Mouse (Mus musculus) kidney, postnatal 36 days (tissue): ENCODE measurements around the gene Tmem102.

ENCODE experiments used
- DNase-seq, 2 experiments: peaks; one replicate each; pipeline ENCODE4 v3.0.0; 2021 to 2022; ENCODE audit warnings: mixed read lengths in 2 of 2

Gene Tmem102

DNA sequence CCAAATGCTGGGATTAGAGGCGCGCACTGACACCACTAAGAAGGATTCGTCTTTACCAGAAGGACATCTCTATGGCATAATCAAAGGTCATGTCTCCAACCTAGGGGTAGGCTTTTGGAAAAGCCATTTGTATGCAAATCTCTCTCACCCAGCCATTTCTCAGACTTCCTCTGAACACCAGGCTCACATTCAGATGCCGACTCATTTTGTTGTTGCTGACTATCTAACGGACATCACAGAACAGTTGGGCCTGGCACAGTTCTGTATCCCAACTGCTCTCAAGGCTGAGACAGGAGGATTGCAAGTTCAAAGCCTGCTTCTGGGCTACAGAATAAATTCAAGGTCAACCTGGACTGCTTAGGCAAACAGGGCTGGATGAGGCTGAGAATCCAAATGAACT lies 18.1 kb downstream of the Tmem102 start:
- no peak for DNase-seq

DNA sequence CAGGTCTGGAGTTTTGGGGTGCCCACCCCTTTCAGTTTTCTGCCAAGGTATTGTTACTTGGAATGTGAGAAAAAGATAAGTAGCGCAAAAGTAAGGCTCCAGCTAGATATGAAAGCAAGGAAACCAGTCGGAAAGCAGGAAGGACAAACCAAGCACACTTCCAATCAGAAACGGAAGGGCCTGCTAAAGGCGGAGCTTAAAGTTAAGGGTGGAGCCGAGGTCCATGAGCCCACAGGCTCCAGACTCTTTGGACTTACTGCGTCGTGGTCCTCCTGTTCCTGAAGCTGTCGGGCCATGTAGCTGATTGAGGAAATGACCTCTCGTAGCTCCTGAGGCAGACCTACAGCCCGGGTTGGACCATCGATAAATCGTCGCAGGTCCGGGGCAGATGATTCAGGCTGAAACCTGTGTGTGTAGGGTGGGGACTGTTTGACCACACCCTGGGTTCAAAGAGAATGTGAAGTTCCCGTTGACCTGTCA lies 20.6 kb downstream of the Tmem102 start:
- peak; percentile 55 to 63 for DNase-seq

DNA sequence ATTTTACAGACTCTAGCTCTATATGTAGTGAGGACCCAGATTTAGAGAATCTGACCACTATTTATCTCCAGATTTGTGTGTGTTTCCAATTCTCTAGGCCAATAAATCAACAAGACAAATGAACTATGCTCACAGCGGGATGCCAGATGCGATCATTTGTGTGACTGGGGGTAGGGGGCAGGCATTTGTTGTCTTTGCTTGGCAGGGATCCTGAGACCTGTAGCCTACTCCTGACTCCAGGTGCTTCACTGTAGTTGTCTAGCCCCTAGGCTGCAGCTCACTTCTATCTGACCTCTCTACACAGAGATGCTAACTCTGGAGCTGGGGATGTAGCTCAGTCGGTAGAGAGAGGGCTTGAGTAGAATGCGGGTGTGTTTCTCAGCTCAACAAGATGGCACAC lies 23.6 kb downstream of the Tmem102 start:
- DNase-seq: no peak

DNA sequence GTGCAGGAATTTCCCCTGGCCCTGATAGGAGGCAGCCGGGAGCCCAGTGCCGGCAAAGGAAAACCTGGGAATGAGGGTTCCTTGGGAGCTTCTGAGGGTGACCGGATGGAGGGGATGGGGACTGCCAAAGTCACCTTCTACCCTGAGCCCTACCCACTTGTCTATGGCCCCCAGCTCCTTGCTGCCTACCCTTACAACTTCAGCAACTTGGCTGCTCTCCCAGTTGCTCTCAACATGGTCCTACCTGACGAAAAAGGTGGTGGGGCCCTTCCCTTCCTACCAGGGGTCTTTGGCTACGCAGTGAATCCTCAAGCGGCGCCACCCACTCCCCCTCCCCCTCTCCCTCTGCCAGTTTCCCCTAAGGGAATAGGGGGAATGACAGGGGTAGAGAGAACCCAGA lies 26.4 kb downstream of the Tmem102 start:
- no peak for DNase-seq

DNA sequence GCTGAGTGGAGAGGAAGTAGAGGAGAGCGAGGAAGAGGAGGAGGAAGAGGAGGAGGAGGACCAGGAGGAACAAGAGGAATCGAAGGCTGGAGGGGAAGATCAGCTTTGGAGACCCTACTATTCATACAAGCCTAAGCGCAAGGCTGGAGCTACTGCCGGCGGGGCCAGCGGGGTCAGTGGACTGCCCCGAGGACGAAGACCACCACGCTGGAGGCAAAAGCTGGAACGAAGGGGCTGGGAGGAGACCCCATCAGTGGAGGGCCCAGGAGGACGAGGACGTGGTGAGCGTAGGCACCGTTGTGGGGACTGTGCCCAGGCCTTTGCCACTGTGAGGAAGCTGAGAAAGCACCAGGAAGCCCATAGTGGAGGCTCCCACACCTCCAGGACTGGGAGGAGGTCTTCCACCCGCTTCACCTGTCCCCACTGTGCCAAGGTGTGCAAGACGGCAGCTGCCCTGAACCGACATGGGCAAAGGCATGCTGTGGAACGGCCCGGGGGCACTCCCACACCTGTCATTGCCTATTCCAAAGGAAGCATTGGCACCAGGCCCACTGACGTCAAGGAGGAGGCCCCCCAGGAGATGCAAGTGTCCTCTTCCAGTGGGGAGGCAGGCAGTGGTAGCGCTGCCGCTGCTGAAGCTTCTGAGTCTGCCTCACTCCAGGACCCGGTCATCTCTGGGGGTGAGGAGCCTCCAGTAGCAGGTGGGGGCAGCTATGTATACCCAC lies 27.0 kb downstream of the Tmem102 start:
- peak in 1 of 2 experiments; percentile 33 for DNase-seq

DNA sequence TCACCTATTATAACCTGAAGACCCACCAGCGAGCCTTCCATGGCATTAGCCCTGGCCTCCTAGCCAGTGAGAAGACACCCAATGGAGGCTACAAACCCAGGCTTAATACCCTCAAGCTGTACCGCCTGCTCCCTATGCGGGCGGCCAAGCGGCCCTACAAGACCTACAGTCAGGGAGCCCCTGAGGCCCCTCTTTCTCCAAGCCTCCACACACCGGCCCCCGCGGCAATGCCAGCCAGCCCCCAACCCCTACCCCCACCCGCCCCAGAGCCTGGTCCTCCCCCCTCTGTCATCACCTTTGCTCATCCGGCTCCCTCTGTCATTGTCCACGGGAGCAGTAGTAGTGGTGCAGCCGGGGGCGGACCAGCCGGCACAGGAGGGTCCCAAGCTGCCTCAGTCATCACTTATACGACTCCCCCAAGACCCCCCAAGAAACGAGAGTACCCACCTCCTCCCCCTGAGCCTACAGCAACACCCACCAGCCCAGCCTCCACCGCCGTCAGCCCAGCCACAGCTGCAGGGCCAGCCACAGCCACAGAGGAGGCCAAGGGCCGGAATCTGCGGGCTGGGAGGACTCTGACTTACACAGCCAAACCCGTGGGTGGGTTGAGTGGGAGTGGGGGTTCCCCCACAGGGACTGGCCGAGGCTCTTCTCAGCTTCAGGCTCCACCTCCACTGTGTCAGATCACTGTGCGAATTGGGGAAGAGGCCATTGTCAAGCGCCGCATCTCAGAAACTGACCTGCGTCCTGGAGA lies 27.7 kb downstream of the Tmem102 start:
- no peak for DNase-seq

DNA sequence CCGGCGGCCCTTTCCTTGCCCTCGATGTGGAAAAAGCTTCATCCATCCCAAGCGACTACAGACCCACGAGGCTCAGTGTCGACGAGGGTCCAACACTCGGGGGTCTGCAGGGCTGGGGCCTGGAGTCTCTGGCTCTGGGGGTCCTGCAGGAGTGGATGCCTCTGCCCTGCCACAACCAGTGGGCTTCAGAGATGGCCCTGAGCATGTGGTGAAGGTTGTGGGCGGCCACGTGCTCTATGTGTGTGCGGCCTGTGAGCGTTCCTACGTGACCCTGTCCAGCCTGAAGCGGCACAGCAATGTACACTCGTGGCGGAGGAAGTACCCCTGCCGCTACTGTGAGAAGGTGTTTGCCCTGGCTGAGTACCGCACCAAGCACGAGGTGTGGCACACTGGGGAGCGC lies 28.9 kb downstream of the Tmem102 start:
- DNase-seq: no peak

DNA sequence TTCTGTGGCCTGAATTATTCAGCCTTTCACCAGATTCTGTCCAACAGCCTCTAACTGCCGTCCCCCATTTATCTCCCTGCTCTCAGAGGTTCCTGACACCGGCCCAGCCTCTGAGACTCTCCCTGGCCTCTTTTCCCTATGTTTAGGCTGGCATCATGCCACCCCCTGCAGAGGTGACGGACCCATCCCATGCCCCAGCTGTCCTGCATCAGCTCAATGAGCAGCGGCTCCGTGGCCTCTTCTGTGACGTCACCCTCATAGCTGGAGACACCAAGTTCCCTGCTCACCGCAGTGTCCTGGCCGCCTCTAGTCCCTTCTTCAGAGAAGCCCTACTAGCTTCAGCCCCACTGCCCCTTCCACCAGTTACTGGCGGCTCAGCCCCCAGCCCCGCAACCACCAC lies 29.7 kb downstream of the Tmem102 start:
- DNase-seq: no peak

DNA sequence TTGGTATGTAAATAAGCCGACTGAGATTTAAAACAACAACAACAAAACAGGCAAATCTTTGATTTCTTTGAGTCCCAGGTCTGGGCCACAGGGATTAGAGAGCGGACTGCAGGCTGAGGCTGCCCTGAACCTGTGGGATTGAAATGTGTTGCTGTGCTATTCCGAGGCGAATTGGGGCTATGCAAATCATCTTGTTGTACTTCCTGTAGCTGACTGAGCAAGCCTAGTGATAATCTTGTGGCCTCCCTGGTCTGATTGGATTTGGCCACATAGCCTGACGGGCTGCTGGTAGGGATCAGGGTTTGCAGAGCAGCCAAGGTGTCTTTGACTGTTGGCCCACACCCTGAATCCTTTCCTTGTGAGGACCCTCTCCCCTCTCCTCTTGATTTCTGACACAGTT lies 30.5 kb downstream of the Tmem102 start:
- DNase-seq: no peak

DNA sequence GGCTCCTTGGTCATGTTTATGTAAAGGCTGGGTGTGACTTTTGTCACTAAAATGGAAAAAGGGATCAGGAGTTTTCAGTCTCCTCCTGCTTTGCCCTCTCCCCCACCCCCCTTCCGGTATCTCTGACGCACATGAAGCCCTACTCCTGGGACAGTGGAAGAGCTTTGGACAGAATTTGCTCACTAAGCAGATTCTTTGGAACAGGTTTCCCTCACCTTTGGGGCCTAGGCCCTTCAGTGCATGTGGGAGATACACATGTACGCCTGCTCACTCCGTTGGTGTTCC lies 37.9 kb downstream of the Tmem102 start:
- peak; percentile 21 to 32 for DNase-seq

DNA sequence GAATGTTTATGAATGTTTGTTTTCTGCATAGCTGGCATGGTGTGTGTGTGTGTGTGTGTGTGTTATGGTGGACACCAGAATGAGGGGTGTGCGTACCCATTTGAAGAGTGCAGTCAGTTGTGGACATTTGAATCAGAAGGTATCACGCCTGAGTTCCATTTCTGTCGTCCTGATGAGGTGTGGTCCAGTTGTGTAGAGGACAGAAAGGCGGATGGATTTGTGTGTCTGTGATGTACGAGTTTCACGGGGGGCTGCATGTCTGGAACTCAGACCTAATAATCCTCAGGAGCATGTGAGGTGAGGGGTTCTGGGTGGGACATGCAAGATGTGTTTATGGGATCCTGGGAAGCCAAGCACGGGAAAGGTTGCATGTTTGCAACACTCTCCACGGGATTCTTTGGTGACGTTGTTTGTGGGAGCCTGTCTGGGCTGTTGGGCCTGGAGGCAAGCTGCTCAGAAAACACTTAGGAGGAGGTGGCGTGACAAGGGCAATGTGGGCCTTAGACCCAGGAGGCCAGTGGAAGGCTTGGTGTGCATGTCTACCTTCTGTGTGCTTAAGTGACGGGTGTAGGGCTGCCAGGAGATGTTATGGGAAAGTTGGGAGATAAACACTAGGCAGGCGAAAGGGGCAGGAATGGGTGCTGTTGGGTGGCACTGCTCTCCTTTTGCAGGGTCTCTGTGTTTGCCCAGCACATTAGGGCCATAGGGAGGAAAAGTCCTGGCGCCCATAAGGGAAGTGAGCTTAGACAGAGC lies 38.4 kb downstream of the Tmem102 start:
- DNase-seq: no peak

DNA sequence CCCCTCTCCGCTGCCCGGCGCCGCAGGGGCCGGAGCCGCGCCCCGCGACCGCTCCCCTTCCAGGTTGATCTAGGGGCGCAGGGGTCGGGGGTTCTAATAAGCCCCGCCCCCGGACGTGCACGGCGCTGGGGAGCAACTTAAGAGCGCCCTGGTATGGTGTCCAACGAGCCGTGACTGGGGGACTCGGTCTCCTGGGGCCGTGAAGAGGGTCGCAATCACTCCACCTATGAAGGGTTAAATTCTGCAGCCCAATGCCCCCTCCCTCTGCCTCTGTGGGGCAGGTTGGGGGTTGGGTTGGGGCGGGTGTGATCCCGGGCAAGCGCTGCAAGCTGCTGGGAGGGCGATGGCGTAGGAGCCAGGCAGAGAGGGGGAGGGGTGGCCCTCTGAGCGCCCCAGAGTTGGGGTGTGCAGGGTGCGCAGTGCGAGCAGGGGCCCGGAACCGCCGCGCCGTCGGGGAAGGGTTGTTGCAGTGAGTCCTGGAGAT lies 39.3 kb downstream of the Tmem102 start:
- peak; percentile 63 to 84 for DNase-seq

DNA sequence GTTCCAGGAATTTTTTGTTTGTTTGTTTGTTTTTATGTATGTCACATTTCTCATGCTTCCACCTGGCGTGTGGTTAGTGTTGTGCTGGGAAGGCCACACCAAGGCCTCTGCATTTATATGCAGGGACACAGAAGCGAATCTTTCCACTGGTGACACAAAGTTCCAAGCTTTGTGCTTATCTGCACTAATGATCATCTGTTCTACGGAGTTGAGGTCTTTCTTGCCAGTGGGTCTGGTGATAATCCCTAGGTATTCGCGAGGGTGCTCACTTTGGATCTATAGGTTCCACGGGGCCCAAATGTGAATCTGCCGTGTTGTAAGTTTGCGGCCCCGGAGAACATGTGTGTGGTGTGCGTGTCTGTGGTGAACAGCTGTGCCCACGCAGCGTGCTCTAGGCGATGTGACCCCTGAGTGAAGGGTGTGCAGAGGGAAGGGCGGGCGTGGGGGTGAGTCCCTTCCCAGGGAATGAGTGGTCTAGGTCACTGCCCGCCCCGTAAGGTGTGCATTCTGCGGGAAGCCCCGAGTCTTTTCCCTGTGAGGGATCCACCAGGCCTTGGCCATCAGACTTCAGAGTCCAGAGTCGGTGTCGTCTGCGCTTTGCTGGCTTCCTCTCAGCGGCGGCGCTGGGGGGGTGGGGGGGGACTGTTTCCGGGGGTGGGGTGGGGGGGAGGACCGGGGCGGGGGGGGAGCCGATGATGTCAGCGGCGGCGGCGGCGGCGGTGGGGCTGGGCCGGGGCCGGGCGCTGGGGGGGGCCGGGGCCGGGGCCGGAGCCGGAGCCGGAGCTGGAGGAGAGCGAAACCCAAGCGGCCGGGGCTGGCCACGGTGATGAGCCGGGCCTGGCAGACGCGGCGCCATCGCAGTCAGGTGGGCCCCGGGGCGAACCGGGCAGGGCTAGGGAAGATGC lies 40.0 kb downstream of the Tmem102 start, which contains the start of gene Zbtb4:
Zbtb4 (plus strand) TSS at position 692 of the 905 bp plus-strand sequence.
- peak; percentile 48 to 71 for DNase-seq

DNA sequence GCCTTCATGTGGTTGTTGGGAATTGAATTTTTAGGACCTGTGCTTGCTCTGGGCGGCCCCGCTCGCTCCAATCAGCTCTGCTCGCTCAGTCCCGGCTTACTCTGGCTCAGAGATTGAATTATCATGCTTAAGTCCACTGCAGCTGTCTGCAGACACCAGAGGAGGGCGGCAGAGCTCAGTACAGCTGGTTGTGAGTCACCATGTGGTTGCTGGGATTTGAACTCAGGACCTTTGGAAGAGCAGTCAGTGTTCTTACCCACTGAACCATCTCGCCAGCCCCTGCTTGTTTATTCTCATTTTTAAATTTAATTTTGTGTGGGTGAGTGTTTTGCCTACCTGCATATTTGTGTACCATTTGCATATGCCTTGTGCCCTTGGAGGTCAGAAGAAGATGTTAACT lies 41.9 kb downstream of the Tmem102 start:
- DNase-seq: peak in 1 of 2 experiments; percentile 34

DNA sequence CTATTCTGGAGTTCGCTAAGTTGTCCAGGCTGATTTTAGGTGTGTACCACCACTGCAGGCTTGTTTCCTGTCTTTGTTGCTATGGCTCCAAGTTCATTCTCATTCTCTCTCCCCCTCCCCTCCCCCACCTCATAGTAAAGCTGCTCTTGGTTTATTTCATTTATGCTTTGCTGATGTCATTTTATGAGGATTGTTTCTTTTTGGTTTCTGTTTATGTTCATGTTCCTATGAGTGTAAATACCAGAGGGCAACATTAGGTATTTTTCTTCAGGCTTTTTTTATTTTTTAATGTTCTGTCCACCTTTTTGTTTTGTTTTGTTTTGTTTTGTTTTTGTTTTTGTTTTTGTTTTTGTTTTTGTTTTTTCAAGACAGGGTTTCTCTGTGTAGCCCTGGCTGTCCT lies 43.6 kb downstream of the Tmem102 start, which contains the start of gene Slc35g3:
Slc35g3 (minus strand) TSS at position 101 of the 400 bp plus-strand sequence.
- DNase-seq: no peak

DNA sequence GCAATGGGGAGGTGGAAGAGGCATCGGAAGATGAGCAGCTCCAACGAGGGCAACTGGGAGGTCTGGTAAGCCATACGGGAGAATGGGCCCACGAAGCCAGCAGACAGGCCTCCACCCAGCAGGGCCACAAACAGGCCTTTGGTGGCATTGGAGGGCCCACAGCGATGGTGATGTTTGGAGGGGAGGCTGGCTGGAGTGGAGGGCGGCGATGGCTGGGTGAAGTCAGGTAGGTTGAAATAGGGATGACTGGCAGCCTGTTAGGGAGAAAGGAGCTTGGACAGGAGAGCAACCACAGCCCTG lies 44.6 kb downstream of the Tmem102 start:
- no peak for DNase-seq

DNA sequence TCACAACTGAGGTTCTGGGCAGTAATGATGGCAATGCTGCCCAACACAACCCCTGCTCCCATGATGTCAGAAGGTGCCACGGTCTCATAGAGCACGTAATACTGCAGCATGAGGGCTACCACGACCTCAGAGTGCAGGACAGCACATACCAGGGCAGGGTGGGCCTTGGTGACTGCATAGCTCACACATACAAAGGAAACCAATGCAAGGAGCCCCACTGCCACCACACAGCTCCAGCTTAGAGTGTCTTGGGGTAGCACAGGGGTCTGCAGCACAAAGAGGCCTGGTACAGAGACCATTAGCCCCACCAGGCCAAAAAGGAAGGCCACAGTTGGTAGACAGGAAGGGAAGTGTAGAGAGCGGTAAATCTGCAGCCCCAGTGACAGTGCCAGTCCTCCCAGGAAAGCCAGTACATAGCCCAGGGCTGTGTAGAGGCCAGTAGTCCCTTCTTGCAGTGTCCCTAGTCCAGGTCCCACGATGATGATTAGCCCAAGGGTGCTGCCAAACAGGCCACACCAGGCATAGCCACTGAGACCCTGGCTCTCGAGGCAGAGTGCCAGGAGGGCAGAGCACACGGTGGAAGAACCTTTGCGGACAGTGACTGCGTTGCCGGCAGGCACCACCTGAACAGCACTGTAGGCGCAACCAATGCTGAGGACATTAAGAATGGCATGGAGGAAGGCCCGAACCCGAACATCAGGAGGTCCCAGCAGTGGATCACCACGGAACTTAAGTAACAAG lies 45.1 kb downstream of the Tmem102 start:
- DNase-seq: no peak

DNA sequence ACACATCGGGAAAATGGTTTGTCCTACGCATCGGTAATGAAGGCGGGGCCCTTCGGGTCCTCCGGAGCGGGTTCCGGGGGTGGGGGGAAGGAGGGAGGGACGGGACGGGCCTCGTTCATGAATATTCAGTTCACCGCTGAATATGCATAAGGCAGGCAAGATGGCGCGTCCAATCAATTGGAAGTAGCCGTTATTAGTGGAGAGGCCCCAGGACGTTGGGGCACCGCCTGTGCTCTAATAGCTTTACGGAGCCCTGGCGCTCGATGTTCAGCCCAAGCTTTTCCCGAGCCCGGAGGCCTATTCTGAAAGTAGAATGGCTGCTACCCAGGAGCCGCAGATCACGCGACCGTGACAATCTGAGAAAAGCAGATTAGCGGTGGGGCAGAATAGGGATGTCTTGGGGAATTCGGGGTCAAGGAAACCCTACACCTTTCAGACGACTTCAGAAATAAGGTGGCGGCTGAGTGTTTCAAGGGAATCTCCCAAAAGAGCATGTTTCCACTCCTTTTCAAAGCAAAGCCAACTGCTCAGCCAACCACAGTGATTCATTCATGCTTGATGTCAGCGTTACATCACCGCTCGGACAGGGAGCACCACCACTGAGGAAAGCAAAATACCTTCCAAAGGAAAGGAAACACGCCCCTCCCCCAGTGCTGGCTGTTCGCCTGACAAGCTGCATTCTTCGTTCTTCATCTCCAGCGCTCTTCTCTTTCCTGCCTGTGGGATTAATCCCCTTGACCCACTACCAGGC lies 46.3 kb downstream of the Tmem102 start:
- DNase-seq: peak; percentile 89 to 95

DNA sequence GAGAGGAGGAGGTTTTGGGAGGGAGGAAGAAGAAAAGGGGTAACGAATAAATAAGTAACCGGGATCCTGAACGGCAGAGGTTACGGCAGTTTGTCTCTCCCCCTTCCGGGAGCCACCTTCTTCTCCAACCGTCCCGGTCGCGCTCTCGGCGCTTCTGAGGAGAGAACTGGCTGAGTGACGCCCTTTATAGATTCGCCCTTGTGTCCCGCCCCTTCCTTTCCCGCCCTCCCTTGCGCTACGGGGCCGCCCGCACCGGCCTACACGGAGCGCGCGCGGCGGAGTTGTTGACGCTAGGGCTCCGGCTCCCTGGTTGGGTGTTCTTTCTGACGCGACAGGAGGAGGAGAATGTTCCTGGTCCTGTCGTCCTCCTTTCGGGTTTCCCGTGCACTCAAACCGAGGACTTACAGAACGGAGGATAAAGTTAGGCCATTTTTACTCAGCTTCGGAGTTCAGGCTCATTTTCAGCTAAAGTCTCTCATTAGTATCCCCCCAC lies 46.9 kb downstream of the Tmem102 start, which contains the start of gene Polr2a:
Polr2a (minus strand) TSS at position 160 of the 493 bp plus-strand sequence.
- peak; percentile 97 for DNase-seq

DNA sequence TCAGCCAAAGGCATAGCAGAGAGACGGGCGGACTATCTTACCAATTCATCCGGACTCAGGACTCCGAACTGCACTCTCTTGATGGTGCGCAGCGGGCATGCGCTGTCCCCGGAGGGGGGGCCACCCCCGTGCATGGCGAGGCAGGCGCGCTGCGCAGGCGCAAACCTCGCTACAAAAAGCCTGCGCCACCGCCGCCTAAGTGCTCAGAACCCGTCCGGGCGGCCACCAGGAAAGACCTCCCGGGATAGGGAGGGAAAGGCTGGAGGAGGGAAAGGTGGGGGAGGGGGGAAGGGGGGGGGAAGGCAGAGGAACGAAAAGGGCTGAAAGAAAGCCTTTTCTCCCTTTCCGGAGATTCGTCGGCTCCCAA lies 47.4 kb downstream of the Tmem102 start:
- peak; percentile 97 to 99 for DNase-seq
